Mouse (Mus musculus): ENCODE measurements at regions not wholly inside any gene's neighbourhood (a gene's known extent, or its start where the extent isn't known, plus 50 kb on each side); places are given as distances from the start of the nearest gene placed in this dataset.

DNA sequence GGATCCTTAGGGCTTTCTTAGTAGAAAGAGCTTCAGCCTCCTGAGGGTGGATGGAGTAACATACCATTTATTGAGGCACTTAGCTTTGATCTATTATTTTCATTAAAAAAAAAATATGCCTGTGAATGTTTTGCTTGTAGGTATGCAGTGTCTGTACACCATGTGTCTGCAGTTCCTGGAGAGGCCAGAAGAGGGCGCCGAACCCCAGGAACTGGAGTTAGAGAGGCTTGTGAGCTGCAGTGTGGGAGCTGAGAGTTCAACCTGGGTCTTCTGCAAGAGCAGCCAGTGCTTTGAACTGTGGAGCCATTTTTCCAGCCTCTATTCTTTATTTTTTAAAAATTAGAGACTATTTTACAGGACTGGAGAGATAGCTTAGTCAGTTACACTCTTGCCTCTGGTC, 83.2 kb downstream of the Syf2 start:
- TF ChIP-seq CTCF (IDR thresholded peaks at IDR 0.05; ENCODE audit: low read depth) (peak; percentile 61), EP300 (IDR thresholded peaks at IDR 0.05; ENCODE audit: low read depth) (no peak)

Measured in liver, postnatal 0 days (tissue).